Mouse (Mus musculus) myocyte (in vitro differentiated cells): ENCODE results near the gene Ptcd2. TPM values are rescaled to one million over a fixed set of nuclear protein-coding genes. Genes with fewer than 3 reads are reported as not detected.

ENCODE experiments used
- H3K27me3 ChIP-seq: one replicate; pipeline ENCODE4 v1.6.1; 2011; ENCODE audit not compliant: control insufficient read depth, insufficient read depth, insufficient read length
- H3K36me3 ChIP-seq: one replicate; pipeline ENCODE4 v1.6.1; 2011; ENCODE audit not compliant: control insufficient read depth, insufficient read depth
- H3K4me2 ChIP-seq: one replicate; pipeline ENCODE4 v1.6.1; 2011; ENCODE audit warnings: low read depth, control low read depth
- H3K4me3 ChIP-seq: one replicate; pipeline ENCODE4 v1.5.1; 2011; ENCODE audit warnings: mild to moderate bottlenecking, control low read depth, moderate library complexity
- H3K79me2 ChIP-seq: one replicate; pipeline ENCODE4 v1.6.1; 2011; ENCODE audit not compliant: control insufficient read depth, insufficient read depth
- H3ac ChIP-seq: one replicate; pipeline ENCODE4 v1.6.1; 2011; ENCODE audit not compliant: control insufficient read depth, insufficient read length
- CEBPB ChIP-seq: IDR thresholded peaks from 2 replicates; pipeline ENCODE4 v1.6.1; 2011; ENCODE audit warnings: mild to moderate bottlenecking, moderate library complexity; ENCODE audit not compliant: poor library complexity, insufficient read depth, severe bottlenecking
- E2F4 ChIP-seq: IDR thresholded peaks from one replicate; pipeline ENCODE4 v1.6.1; 2011; ENCODE audit warnings: mild to moderate bottlenecking, control low read depth, moderate library complexity; ENCODE audit not compliant: insufficient read depth
- MAX ChIP-seq: IDR thresholded peaks from one replicate; pipeline ENCODE4 v1.6.1; 2011; ENCODE audit warnings: low read depth, mild to moderate bottlenecking, control low read depth
- MYOD1 ChIP-seq, 3 experiments: IDR thresholded peaks; one replicate each; pipeline ENCODE4 v1.6.1; 2011; ENCODE audit warnings: control low read depth in 2 of 3, low read depth in 2 of 3, mild to moderate bottlenecking in 2 of 3, moderate library complexity in 1 of 3; ENCODE audit not compliant: insufficient read length in 2 of 3, control insufficient read depth in 1 of 3
- MYOG ChIP-seq, 3 experiments: IDR thresholded peaks; one replicate each; pipeline ENCODE4 v1.6.1; 2011; ENCODE audit warnings: control low read depth in 2 of 3, low read depth in 2 of 3, mild to moderate bottlenecking in 2 of 3; ENCODE audit not compliant: insufficient read length in 2 of 3, control insufficient read depth in 1 of 3, insufficient read depth in 1 of 3
- POLR2A ChIP-seq: IDR thresholded peaks from one replicate; pipeline ENCODE4 v1.6.1; 2011; ENCODE audit warnings: low read depth, mild to moderate bottlenecking, control low read depth, moderate library complexity; ENCODE audit not compliant: insufficient read length
- POLR2AphosphoS2 ChIP-seq: IDR thresholded peaks from one replicate; pipeline ENCODE4 v1.6.1; 2011; ENCODE audit warnings: low read depth, control low read depth; ENCODE audit not compliant: insufficient read length
- REST ChIP-seq: IDR thresholded peaks from one replicate; pipeline ENCODE4 v1.6.1; 2011; ENCODE audit warnings: mild to moderate bottlenecking, control low read depth, moderate library complexity; ENCODE audit not compliant: insufficient read depth, insufficient read length
- SRF ChIP-seq: IDR thresholded peaks from one replicate; pipeline ENCODE4 v1.6.1; 2011; ENCODE audit warnings: low read depth; ENCODE audit not compliant: control insufficient read depth, insufficient read length
- TCF12 ChIP-seq: IDR thresholded peaks from one replicate; pipeline ENCODE4 v1.6.1; 2011; ENCODE audit warnings: mild to moderate bottlenecking, control low read depth; ENCODE audit not compliant: poor library complexity, insufficient read depth, severe bottlenecking
- TCF3 ChIP-seq: IDR thresholded peaks from one replicate; pipeline ENCODE4 v1.6.1; 2011; ENCODE audit warnings: low read depth, control low read depth; ENCODE audit not compliant: insufficient read length
- USF1 ChIP-seq: IDR thresholded peaks from one replicate; pipeline ENCODE4 v1.6.1; 2011; ENCODE audit warnings: low read depth, mild to moderate bottlenecking, control low read depth, moderate library complexity
- polyA plus RNA-seq: library from polyadenylated mRNA; unstranded; fragments of >200 nt; fragmentation: generic; extraction: Trizol; gene quantifications from one replicate; pipeline ENCODE4 v1.2.1, GENCODE M21; 2012; ENCODE audit warnings: missing spikeins

Gene Ptcd2
- polyA plus RNA-seq, 1 experiment, result 25.1 TPM

DNA sequence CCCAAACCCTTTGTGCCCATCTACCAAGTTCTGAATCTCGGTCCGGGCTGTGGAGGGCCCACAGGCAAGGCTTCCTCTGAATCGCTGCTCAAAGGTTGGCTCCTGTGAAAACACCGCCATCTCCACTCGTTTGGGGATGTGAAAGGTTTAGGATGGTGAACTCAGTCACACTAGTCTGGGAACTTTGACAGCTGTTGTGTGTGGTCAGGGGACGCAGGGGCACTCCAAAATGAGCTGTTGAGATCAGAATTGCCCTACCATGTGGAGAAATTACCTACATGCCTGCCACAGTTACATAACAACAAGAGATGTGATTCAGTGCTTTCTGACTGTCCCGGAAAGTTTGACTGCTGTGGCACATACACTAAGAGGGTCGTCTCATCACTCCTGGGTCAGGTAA lies 36.1 kb downstream of the Ptcd2 start:
- no peaks in the 10 kb centered on the region for H3K79me2 ChIP-seq

GRCm38 (mm10) chr13:99307930-99308359 lies 36.6 kb downstream of the Ptcd2 start:
- no peak overlapping the region for H3K4me3 ChIP-seq
- TF ChIP-seq MYOD1 (IDR thresholded peaks at IDR 0.05; ENCODE audit: control insufficient read depth in 1 of 3, insufficient read length in 2 of 3, low read depth in 2 of 3), result no peak
- no peak for TF ChIP-seq REST
- TF ChIP-seq SRF, result no peak
- no peak for TF ChIP-seq MAX
- no peak for TF ChIP-seq USF1
- TF ChIP-seq E2F4, result no peak
- TF ChIP-seq MYOG (IDR thresholded peaks at IDR 0.05; ENCODE audit: control insufficient read depth in 1 of 3, insufficient read depth in 1 of 3, insufficient read length in 2 of 3, low read depth in 2 of 3), result no peak
- TF ChIP-seq POLR2AphosphoS2, result no peak
- no peak for TF ChIP-seq TCF12
- TF ChIP-seq TCF3, result no peak
- TF ChIP-seq CEBPB, result no peak
- TF ChIP-seq POLR2A, result no peak
- H3K79me2 ChIP-seq, result no peaks in the 10 kb centered on the region
- no peak overlapping the region for H3ac ChIP-seq
- peak overlapping the region; percentile 76 for H3K4me2 ChIP-seq
- no peaks in the 10 kb centered on the region for H3K36me3 ChIP-seq
- H3K27me3 ChIP-seq, result no peaks in the 10 kb centered on the region

More for the DNA sequence above, 36.1 kb downstream of the Ptcd2 start:
- peak overlapping the region; percentile 76 for H3K4me2 ChIP-seq
- TF ChIP-seq USF1 (no peak), MYOG (IDR thresholded peaks at IDR 0.05; ENCODE audit: control insufficient read depth in 1 of 3, insufficient read depth in 1 of 3, insufficient read length in 2 of 3, low read depth in 2 of 3) (peak in 1 of 3 experiments; percentile 59), MYOD1 (IDR thresholded peaks at IDR 0.05; ENCODE audit: control insufficient read depth in 1 of 3, insufficient read length in 2 of 3, low read depth in 2 of 3) (peak in 2 of 3 experiments; percentile 58 to 70)
- H3ac ChIP-seq, result no peak overlapping the region
- H3K36me3 ChIP-seq, result no peaks in the 10 kb centered on the region
- H3K4me3 ChIP-seq, result no peak overlapping the region
- H3K27me3 ChIP-seq, result no peaks in the 10 kb centered on the region

DNA sequence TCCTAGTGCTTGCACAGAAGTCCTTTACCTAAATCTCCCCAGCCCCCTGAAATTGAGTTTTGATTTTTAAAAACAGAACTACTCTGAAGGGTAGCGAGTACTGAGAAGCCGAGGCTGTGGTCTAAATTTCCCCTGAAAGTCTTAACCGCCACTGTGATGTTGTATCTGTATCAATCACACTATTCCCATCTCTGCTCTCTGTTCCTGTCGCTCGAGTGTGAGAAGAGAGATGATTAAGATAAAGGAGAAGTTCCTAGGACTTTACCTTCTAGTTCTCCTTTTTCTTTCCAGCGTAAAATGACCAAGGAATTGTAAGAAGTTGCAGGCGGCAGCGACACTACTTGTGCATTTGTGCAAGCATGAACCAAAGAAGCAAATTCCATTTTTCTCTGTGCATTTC lies 38.3 kb downstream of the Ptcd2 start:
- H3K79me2 ChIP-seq, result no peaks in the 10 kb centered on the region
- no peak overlapping the region for H3K4me2 ChIP-seq
- no peaks in the 10 kb centered on the region for H3K36me3 ChIP-seq
- H3ac ChIP-seq, result no peak overlapping the region
- no peak for TF ChIP-seq SRF
- no peak for TF ChIP-seq CEBPB
- no peak for TF ChIP-seq TCF12
- TF ChIP-seq POLR2A, result no peak
- TF ChIP-seq POLR2AphosphoS2, result no peak
- no peak for TF ChIP-seq MYOD1 (IDR thresholded peaks at IDR 0.05; ENCODE audit: control insufficient read depth in 1 of 3, insufficient read length in 2 of 3, low read depth in 2 of 3)
- TF ChIP-seq MYOG (IDR thresholded peaks at IDR 0.05; ENCODE audit: control insufficient read depth in 1 of 3, insufficient read depth in 1 of 3, insufficient read length in 2 of 3, low read depth in 2 of 3), result no peak
- no peak for TF ChIP-seq TCF3
- no peak for TF ChIP-seq REST
- TF ChIP-seq USF1, result no peak
- TF ChIP-seq E2F4, result no peak
- TF ChIP-seq MAX, result no peak
- H3K4me3 ChIP-seq, result no peak overlapping the region
- H3K27me3 ChIP-seq, result no peaks in the 10 kb centered on the region

DNA sequence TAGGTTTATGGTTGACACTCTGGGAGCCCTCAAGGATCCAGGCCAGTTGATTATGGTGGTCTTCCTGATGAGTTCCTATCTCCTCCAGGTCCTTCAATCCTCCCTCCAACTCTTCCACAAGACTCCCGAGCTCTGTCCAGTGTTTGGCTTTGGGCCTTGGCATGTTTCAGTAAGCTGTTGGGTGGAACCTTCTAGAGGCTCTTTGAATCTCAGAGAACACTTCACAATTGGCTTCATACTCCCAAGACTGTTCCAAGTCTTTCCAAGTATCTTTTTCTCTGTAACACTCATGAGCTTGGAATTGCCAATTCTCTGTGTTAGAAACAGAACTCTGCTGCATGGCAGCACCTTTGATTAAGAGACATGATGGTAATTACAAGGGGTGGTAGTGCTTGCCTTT lies 39.3 kb downstream of the Ptcd2 start:
- H3K4me3 ChIP-seq, result no peak overlapping the region
- no peaks in the 10 kb centered on the region for H3K36me3 ChIP-seq
- H3K79me2 ChIP-seq, result no peaks in the 10 kb centered on the region
- no peaks in the 10 kb centered on the region for H3K27me3 ChIP-seq
- no peak overlapping the region for H3K4me2 ChIP-seq
- no peak overlapping the region for H3ac ChIP-seq
- no peak for TF ChIP-seq TCF12
- no peak for TF ChIP-seq POLR2AphosphoS2

DNA sequence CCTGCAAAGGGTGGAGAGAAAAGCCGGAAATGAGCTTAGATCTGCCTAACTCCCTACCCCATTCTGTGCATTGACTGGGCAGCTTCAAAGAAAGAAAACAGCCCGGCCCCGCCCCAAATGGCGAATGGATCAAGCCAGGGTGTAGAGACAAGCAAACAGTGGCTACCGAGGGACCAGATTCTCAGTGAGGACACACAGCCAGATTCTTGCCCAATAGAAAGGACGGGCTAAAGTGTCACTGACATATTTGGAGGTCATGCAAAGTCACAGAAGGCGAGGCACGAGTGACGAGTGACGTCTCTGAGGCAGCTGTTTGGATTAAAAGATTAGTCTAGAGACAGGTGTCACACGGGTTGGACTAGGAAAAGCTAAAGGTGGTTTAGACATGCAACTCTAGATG lies 40.1 kb downstream of the Ptcd2 start:
- TF ChIP-seq SRF (peak; percentile 84), MAX (no peak), MYOG (IDR thresholded peaks at IDR 0.05; ENCODE audit: control insufficient read depth in 1 of 3, insufficient read depth in 1 of 3, insufficient read length in 2 of 3, low read depth in 2 of 3) (peak in 2 of 3 experiments; percentile 86 to 98), TCF3 (peak; percentile 76), E2F4 (no peak), MYOD1 (IDR thresholded peaks at IDR 0.05; ENCODE audit: control insufficient read depth in 1 of 3, insufficient read length in 2 of 3, low read depth in 2 of 3) (peak; percentile 91 to 96 (median 93)), USF1 (no peak), TCF12 (peak; percentile 99), CEBPB (peak; percentile 85)
- H3K4me2 ChIP-seq, result peak overlapping the region; percentile 59
- H3K4me3 ChIP-seq, result no peak overlapping the region
- H3ac ChIP-seq, result no peak overlapping the region
- no peaks in the 10 kb centered on the region for H3K27me3 ChIP-seq
- no peaks in the 10 kb centered on the region for H3K79me2 ChIP-seq
- H3K36me3 ChIP-seq, result no peaks in the 10 kb centered on the region
